Mouse (Mus musculus) MEL (cell line): ENCODE results near the gene Cd84.

Source experiments
- CTCF ChIP-seq, 3 experiments: IDR thresholded peaks in 2 of 3; conservative IDR thresholded peaks in 1 of 3; 2 replicates each; pipeline ENCODE4 v1.5.1; 2011 to 2012; ENCODE audit warnings: low read length in 3 of 3, low read depth in 2 of 3, mild to moderate bottlenecking in 2 of 3, improper control_type of control experiment in 1 of 3, inconsistent platforms in 1 of 3, mixed read lengths in 1 of 3, moderate library complexity in 1 of 3; ENCODE audit not compliant: control insufficient read depth in 1 of 3, insufficient read depth in 1 of 3, poor library complexity in 1 of 3, severe bottlenecking in 1 of 3
- EP300 ChIP-seq, 2 experiments: IDR thresholded peaks; 2 replicates each; pipeline ENCODE4 v1.6.1; 2011; ENCODE audit warnings: improper control_type of control experiment in 2 of 2, low read length in 2 of 2, low read depth in 1 of 2, mild to moderate bottlenecking in 1 of 2
- MXI1 ChIP-seq: IDR thresholded peaks from 2 replicates; pipeline ENCODE4 v1.6.1; 2011; ENCODE audit warnings: mild to moderate bottlenecking, low read depth, low read length, improper control_type of control experiment
- POLR2A ChIP-seq, 2 experiments: IDR thresholded peaks; 2 replicates each; pipeline ENCODE4 v1.6.1; 2011 to 2012; ENCODE audit warnings: low read length in 2 of 2, mild to moderate bottlenecking in 2 of 2, control low read depth in 1 of 2, improper control_type of control experiment in 1 of 2, low read depth in 1 of 2, moderate library complexity in 1 of 2; ENCODE audit not compliant: control insufficient read depth in 1 of 2, insufficient read depth in 1 of 2, poor library complexity in 1 of 2
- POLR2AphosphoS2 ChIP-seq: IDR thresholded peaks from 2 replicates; pipeline ENCODE4 v1.6.1; 2011; ENCODE audit warnings: low read length, improper control_type of control experiment

DNA sequence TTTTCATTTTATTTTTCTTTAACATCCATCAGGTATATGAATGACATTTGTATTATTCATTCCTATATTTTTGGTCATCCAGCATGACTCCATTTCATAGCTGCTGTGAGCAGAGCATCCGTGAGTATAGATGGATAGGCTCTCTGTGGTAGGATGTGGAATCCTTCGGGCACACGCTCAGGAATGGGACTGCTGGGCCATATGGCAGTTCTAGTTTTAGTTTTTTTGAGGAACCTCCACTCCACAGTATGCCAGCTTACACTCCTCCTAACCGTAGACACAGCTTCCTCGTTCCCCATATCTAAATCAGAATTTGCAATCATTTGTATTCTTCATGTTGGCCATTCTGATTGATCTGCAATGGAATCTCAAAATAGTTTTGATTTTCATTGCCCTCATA, 83.3 kb downstream of the Cd84 start:
- TF ChIP-seq CTCF (IDR thresholded peaks at IDR 0.05 in 2 of 3, conservative IDR thresholded peaks at IDR 0.05 in 1 of 3; ENCODE audit: control insufficient read depth in 1 of 3, insufficient read depth in 1 of 3, low read depth in 2 of 3, low read length in 3 of 3, poor library complexity in 1 of 3, severe bottlenecking in 1 of 3), result no peak
- TF ChIP-seq EP300 (IDR thresholded peaks at IDR 0.05; ENCODE audit: low read depth in 1 of 2, low read length in 2 of 2), result no peak
- TF ChIP-seq POLR2A (IDR thresholded peaks at IDR 0.05; ENCODE audit: control insufficient read depth in 1 of 2, insufficient read depth in 1 of 2, low read depth in 1 of 2, low read length in 2 of 2, poor library complexity in 1 of 2), result no peak
- no peak for TF ChIP-seq POLR2AphosphoS2
- no peak for TF ChIP-seq MXI1
